Comparison of ENCODE assay signal across 10 mouse cellular contexts in the genomic region with DNA sequence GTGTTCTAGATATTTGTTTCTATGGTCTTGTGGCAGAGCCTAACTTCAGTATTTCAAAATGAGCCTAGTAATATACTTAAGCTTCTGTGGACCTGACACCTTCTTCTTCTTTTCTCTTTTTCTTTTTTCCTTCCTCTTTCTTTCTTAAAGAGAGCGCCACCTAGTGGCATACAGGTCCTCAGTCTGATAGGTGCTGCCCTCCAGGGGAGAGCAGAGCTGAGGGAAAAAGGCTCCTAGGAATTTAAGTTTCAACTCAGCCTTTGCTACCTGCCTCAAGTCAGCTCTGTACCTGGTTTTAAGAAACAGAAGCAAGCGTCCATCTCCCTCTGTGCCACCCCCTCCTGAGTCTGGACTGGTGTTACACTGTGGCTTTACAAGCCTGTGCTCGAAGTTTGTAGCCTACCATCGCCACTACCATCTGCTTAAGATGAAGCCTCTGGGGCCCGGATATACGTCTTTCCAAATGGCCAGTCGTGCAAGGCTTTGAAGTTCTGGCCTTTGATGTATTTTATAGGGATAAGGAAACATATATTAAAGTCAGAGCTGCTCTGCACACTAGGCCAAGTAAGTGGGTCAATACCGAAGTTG.
DNase-seq lines count a peak whose midpoint lies in the region; ATAC-seq and TF ChIP-seq lines count a peak whose summit lies in the region.
"Had no signal": no experiment of that assay in that cellular context is flagged by ENCODE, and none has a peak within 500 bp of the region (broad histone marks: within the 10 kb centered on the region; RNA-seq: fewer than 3 reads in every experiment).

No protein-coding gene starts in this region.

- intact Hi-C loops in gastrocnemius, adult 2 months (cut with DNase I): loop anchor here (5.0 kb wide), 1 partner anchor 192 kb away; no protein-coding TSS in a partner anchor
- intact Hi-C loops in gastrocnemius, postnatal 36 days (cut with DNase I): loop anchor here (2.0 kb wide), 1 partner anchor 194 kb away; no protein-coding TSS in a partner anchor
- intact Hi-C loops in left cerebral cortex, postnatal 4 days (cut with DNase I): loop anchor here (5.0 kb wide), 1 partner anchor 192 kb away; no protein-coding TSS in a partner anchor

- H3K4me3 ChIP-seq in gastrocnemius, adult 2 months: no peak overlapping the region
- no peak overlapping the region for H3K4me3 ChIP-seq in thymus, adult 2 months (ENCODE audit: control insufficient read depth, insufficient read depth, low read length)
- H3K4me3 ChIP-seq in forebrain, embryonic 12.5 days (replicated peaks): no peak overlapping the region
- H3K4me3 ChIP-seq: hindbrain, embryonic 15.5 days; myocyte had no signal

- H3K9ac ChIP-seq in forebrain, embryonic 12.5 days: no peak overlapping the region
- H3K9ac ChIP-seq: hindbrain, embryonic 15.5 days had no signal

- H3K27ac ChIP-seq in gastrocnemius, adult 2 months: no peak overlapping the region
- no peak overlapping the region for H3K27ac ChIP-seq in thymus, adult 2 months (ENCODE audit: control insufficient read depth, insufficient read depth, low read length)
- no peak overlapping the region for H3K27ac ChIP-seq in forebrain, embryonic 12.5 days
- H3K27ac ChIP-seq: hindbrain, embryonic 15.5 days had no signal

- H3K27me3 ChIP-seq in thymus, adult 2 months (ENCODE audit: control insufficient read depth, insufficient read depth, low read length): no peaks in the 10 kb centered on the region
- H3K27me3 ChIP-seq in forebrain, embryonic 12.5 days: no peaks in the 10 kb centered on the region
- H3K27me3 ChIP-seq: hindbrain, embryonic 15.5 days had no signal

- no peaks in the 10 kb centered on the region for H3K36me3 ChIP-seq in thymus, adult 2 months (ENCODE audit: control insufficient read depth, insufficient read depth, low read length)
- no peaks in the 10 kb centered on the region for H3K36me3 ChIP-seq in forebrain, embryonic 12.5 days (replicated peaks)
- H3K36me3 ChIP-seq: hindbrain, embryonic 15.5 days had no signal

- DNase-seq in gastrocnemius, adult 2 months: no peak
- DNase-seq in gastrocnemius, postnatal 36 days: no peak
- peak; percentile 33 for DNase-seq in thymus, postnatal 4 days
- DNase-seq in thymus, adult 2 months: no peak
- peak; percentile 28 for DNase-seq in embryo, embryonic 9.5 days (ENCODE audit: extremely low spot score)
- peak; percentile 41 for DNase-seq in left cerebral cortex, postnatal 4 days
- peak; percentile 71 for DNase-seq in retina, embryonic 14.5 days (ENCODE audit: low spot score)

- TF ChIP-seq POLR2A in thymus, adult 2 months (IDR thresholded peaks at IDR 0.05; ENCODE audit: control insufficient read depth, extremely low read depth, insufficient read depth, low read length, poor library complexity): no peak

- no peak overlapping the region for H3K4me2 ChIP-seq in forebrain, embryonic 12.5 days
- H3K4me2 ChIP-seq: hindbrain, embryonic 15.5 days had no signal

- H3K9me3 ChIP-seq in forebrain, embryonic 12.5 days: no peaks in the 10 kb centered on the region
- H3K9me3 ChIP-seq: hindbrain, embryonic 15.5 days had no signal

- no peak for ATAC-seq in forebrain, embryonic 12.5 days (ENCODE audit: low FRiP score)

- TF ChIP-seq CTCF in gastrocnemius, adult 2 months (IDR thresholded peaks at IDR 0.05): peak; percentile 74
- no peak for TF ChIP-seq CTCF in thymus, adult 2 months (IDR thresholded peaks at IDR 0.05; ENCODE audit: borderline replicate concordance, control insufficient read depth, extremely low read depth, insufficient read depth, low read length, poor library complexity)

- no peaks in the 10 kb centered on the region for H3K4me1 ChIP-seq in thymus, adult 2 months (replicated peaks; ENCODE audit: control insufficient read depth, insufficient read depth, low read length)
- H3K4me1 ChIP-seq in forebrain, embryonic 12.5 days: peaks cover 10% of the 10 kb centered on the region

- WGBS in thymus, adult 2 months: 68% methylated on average over 8 of the region's 8 CpGs
- 54% methylated on average over 8 of the region's 8 CpGs for WGBS in forebrain, embryonic 12.5 days

Comparison
In these comparisons a context has a peak if more than half of its experiments do, and no peak if none do; other contexts are left out.
1. DNase-seq: peak in thymus, postnatal 4 days (single experiment), embryo, embryonic 9.5 days (single experiment), left cerebral cortex, postnatal 4 days (single experiment) and retina, embryonic 14.5 days (single experiment); none in gastrocnemius, adult 2 months (single experiment), gastrocnemius, postnatal 36 days (0 of 2) and thymus, adult 2 months (single experiment).